Mouse (Mus musculus) lung, embryonic 16.5 days (tissue): ENCODE measurements around the gene Pick1. TPM values are rescaled to one million over a fixed set of nuclear protein-coding genes. Genes with fewer than 3 reads are reported as not detected.

Experiments
- ATAC-seq: fragments of 200-750 bp; cut with Nextera tagmentation; 2 replicates; pipeline ENCODE4 v1.8.0; 2017; ENCODE audit warnings: low read depth, mild to moderate bottlenecking, moderate library complexity
- H3K27ac ChIP-seq: fragments of 300-500 bp; sonication (generic); 2 replicates; pipeline ENCODE4 v1.5.1; 2014; ENCODE audit warnings: mild to moderate bottlenecking, control low read depth, low read length
- H3K27me3 ChIP-seq: fragments of 300-500 bp; sonication (generic); 2 replicates; pipeline ENCODE4 v1.6.1; 2014; ENCODE audit warnings: low read depth, low read length, mixed read lengths; ENCODE audit not compliant: control insufficient read depth, insufficient read depth
- H3K36me3 ChIP-seq: fragments of 300-500 bp; sonication (generic); 2 replicates; pipeline ENCODE4 v1.6.1; 2014; ENCODE audit warnings: low read length; ENCODE audit not compliant: control insufficient read depth, insufficient read depth
- H3K4me1 ChIP-seq: fragments of 300-500 bp; sonication (generic); replicated peaks from 2 replicates; pipeline ENCODE4 v1.6.1; 2014; ENCODE audit warnings: low read length, mixed read lengths; ENCODE audit not compliant: control insufficient read depth, insufficient read depth
- H3K4me2 ChIP-seq: fragments of 300-500 bp; sonication (generic); 2 replicates; pipeline ENCODE4 v1.6.1; 2014; ENCODE audit warnings: low read depth, low read length, control low read depth
- H3K4me3 ChIP-seq: fragments of 300-500 bp; sonication (generic); 2 replicates; pipeline ENCODE4 v1.5.1; 2014; ENCODE audit warnings: mild to moderate bottlenecking, low read length, control low read depth
- H3K9ac ChIP-seq: fragments of 300-500 bp; sonication (generic); 2 replicates; pipeline ENCODE4 v1.6.1; 2014; ENCODE audit warnings: low read length, control low read depth
- H3K9me3 ChIP-seq: fragments of 300-500 bp; sonication (generic); 2 replicates; pipeline ENCODE4 v1.6.1; 2016; ENCODE audit warnings: low read length; ENCODE audit not compliant: control insufficient read depth
- WGBS: fragments of 180-500 bp; shearing (Covaris S2); extraction: QIAGEN DNeasy Blood & Tissue Kit; methylation state at CpG from one replicate; pipeline ENCODE4 v1.1.7; 2014; 5-methylcytosine and 5-hydroxymethylcytosine counted together
- polyA plus RNA-seq: library from polyadenylated mRNA; unstranded; fragments of >200 nt; fragmentation: Nextera tagmentation; extraction: Ambion mirVana; gene quantifications from 2 replicates; pipeline ENCODE4 v1.2.1, GENCODE M21; 2015

Pick1 gene
- polyA plus RNA-seq, 1 experiment from 2014 or later: 41.2 TPM

DNA sequence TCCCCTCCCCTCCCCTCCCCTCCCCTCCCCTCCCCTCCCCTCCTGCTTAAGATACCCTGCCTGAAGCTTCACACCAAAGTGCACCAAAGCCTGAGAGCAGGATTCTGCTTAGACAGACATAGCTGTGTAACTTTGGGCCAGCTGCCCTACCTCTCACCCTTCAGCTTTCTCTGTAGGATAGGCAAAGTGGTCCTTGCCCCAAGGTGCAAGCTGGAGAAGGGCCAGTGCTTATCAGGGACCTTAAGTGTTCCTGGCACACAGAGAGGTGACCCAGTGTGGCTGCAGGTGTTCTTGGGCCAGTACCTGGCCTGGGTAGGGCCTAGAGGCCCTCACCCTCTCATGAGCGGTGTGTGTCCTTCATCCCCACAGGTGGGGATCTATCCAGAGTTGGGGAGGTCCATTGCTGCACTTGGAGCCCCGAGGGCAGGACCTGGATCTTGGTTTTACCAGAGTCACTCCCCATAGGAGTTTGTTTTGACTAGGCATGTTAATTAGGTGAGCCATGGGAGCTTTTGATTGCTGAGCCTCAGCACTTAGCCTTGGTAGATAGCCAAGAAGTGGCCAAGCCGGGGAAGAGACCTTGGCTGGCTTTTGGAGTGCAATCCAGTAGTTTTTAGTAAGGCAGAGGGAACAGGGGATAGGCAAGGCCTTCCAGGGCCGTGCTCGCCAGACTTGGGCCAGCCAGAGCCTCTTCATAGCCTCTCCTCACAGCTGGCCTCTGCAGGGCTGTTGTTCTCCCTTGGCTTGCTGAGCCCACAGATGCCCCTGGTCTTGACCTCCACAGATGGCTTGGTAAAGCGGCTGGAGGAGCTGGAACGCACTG is 15.3 kb downstream of the Pick1 start:
- no peak overlapping the region for H3K9ac ChIP-seq
- H3K27ac ChIP-seq: no peak overlapping the region
- H3K36me3 ChIP-seq: peaks cover 23% of the 10 kb centered on the region
- ATAC-seq: no peak
- H3K4me2 ChIP-seq: no peak overlapping the region
- no peaks in the 10 kb centered on the region for H3K9me3 ChIP-seq
- H3K4me1 ChIP-seq: peaks cover 9% of the 10 kb centered on the region; the same call in 1 of the 2 replicates
- H3K4me3 ChIP-seq: no peak overlapping the region
- 65% methylated on average over 7 of the region's 7 CpGs for WGBS
- H3K27me3 ChIP-seq: no peaks in the 10 kb centered on the region

DNA sequence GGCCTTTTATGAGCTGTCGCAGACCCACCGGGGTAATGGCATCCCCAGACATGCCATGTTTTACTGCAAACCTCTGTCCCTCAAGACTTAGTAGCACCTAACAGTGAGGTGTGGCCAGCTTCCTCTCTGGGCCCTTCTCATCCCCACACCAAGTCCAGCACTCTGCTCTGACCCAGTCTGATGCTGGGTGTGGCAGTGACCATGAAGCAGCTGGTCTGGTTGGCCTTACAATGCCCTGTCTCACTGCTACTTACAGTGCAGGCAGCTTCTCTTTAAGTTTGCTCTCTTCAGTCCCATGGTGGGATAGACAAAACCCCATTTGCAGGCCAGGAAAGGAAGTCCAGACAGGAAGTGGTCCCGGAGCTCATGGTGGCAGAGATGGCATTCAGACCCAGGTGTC is 16.3 kb downstream of the Pick1 start:
- WGBS: 71% methylated on average over 3 of the region's 3 CpGs
- no peak overlapping the region for H3K9ac ChIP-seq
- no peak for ATAC-seq
- no peak overlapping the region for H3K4me3 ChIP-seq
- H3K4me1 ChIP-seq: peaks cover 9% of the 10 kb centered on the region; the same call in 1 of the 2 replicates
- no peak overlapping the region for H3K27ac ChIP-seq
- H3K27me3 ChIP-seq: no peaks in the 10 kb centered on the region
- H3K36me3 ChIP-seq: peaks cover 19% of the 10 kb centered on the region
- H3K9me3 ChIP-seq: no peaks in the 10 kb centered on the region
- H3K4me2 ChIP-seq: no peak overlapping the region

DNA sequence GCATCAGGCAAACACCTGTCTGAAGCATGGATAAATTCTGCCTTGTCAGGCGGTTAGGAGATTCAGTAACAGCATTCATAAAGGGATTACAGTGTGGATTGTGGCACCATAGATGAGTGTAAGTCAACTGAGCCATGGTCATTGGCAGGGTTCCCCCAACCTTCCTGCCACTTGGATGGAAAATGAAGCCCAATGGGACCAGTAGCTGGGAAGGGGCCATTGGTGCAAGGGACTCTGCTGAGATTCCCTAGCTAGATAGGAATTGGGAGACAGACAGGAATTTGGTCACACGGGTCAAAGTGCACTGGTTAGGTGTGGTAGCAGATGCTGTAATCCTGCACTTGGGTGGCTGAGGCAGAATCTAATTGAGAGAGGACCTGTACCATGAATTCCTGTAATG is 21.3 kb downstream of the Pick1 start:
- Histone ChIP-seq H3K9ac (no peak overlapping the region), H3K27me3 (peaks cover 25% of the 10 kb centered on the region), H3K4me1 (peaks cover 12% of the 10 kb centered on the region), H3K9me3 (no peaks in the 10 kb centered on the region), H3K36me3 (peaks cover 5% of the 10 kb centered on the region), H3K4me2 (no peak overlapping the region), H3K27ac (no peak overlapping the region), H3K4me3 (no peak overlapping the region)
- ATAC-seq: no peak
- 78% methylated on average over 2 of the region's 2 CpGs for WGBS

DNA sequence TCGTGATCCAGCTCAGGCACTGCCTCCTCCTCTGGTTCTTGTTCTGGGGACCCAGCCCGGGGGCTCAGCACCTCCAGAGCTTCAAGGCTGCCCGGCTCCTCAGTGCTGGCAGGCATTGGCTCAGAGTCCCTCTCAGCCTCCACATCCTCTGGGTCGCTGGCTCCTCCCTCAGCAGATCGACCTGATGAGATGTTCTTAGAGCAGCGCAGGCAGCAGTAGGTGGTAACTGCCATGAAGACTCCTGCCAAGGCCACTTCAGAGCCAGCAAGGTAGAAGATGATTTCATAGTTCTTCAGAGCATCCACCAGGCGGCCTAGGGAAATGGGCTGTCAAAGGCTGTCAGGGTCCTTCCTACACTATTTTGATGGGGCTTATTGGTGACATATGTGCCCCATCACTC is 22.2 kb downstream of the Pick1 start:
- no peak for ATAC-seq
- no peak overlapping the region for H3K4me2 ChIP-seq

DNA sequence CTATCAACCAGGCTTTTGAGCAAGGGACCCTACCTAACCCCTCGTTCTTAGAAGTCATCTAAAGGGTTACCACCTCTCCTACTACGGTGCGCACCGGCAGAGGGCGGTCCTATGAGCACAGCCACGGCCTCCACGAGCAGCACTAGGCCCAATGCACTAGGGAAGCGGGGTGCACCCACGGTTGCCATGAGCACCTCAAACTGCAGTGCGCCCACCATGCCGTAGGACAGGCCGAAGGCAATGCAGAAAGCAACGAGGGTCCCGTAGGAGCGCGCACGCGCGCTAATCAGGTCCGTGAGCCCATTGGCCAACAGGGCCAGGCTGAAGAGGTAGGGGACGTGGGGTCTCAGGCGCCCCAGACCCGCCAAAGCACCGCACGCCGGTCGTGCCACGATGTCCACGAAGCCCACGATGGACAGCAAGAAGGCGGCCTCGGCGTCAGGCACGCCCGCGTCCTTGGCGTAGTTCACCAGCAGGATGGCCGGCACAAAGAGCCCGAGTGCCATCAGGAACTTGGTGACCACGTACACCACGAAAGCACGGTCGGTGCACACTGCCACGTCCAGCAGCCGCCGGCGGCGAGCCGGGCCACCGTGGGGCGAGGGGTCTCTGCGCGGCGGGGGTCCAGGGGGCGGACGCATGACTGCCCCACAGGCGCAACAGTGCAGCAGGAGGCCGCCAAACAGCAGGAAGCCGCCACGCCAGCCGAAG is 23.0 kb downstream of the Pick1 start:
- Histone ChIP-seq H3K27me3 (peaks cover 25% of the 10 kb centered on the region), H3K9ac (peak overlapping the region; percentile 69), H3K4me2 (peak overlapping the region; percentile 81), H3K4me3 (peak overlapping the region; percentile 48), H3K36me3 (no peaks in the 10 kb centered on the region), H3K9me3 (no peaks in the 10 kb centered on the region), H3K4me1 (peaks cover 12% of the 10 kb centered on the region), H3K27ac (no peak overlapping the region)
- ATAC-seq: peak; percentile 61
- WGBS: 1% methylated on average over 60 of the region's 61 CpGs

More for the DNA sequence above, 22.2 kb downstream of the Pick1 start:
- Histone ChIP-seq H3K27me3 (peaks cover 25% of the 10 kb centered on the region), H3K9me3 (no peaks in the 10 kb centered on the region), H3K4me3 (no peak overlapping the region), H3K4me1 (peaks cover 12% of the 10 kb centered on the region), H3K27ac (no peak overlapping the region), H3K9ac (no peak overlapping the region), H3K36me3 (peaks cover 3% of the 10 kb centered on the region)
- 49% methylated on average over 7 of the region's 7 CpGs for WGBS

DNA sequence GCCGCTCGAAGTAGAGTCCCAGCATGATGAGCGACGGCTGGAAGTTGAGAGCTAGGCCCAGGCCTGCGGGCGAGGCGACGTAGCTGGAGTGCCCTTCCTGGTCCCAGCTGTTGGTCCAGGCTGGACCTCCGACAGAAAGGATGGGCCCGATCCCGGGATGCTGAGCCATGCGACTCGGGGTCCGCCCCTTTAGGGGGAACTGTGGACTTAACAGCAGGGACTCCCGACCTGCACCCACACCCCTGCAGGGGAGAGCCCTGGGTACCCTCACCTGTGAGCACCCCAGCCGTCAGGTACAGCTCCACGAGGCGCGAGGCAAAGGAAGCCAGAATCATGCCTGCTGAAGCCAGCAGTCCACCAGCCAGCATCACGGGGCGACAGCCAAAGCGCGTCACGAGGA is 23.6 kb downstream of the Pick1 start:
- peak overlapping the region; percentile 48 for H3K4me3 ChIP-seq
- no peaks in the 10 kb centered on the region for H3K9me3 ChIP-seq
- WGBS: 34% methylated on average over 24 of the region's 24 CpGs
- H3K36me3 ChIP-seq: no peaks in the 10 kb centered on the region
- H3K27me3 ChIP-seq: peaks cover 25% of the 10 kb centered on the region
- peak overlapping the region; percentile 69 for H3K9ac ChIP-seq
- no peak overlapping the region for H3K27ac ChIP-seq
- 0 out of 2 replicates have a peak, but pooled peaks have one; percentile 13 for ATAC-seq
- H3K4me1 ChIP-seq: peaks cover 12% of the 10 kb centered on the region
- H3K4me2 ChIP-seq: peak overlapping the region; percentile 81

DNA sequence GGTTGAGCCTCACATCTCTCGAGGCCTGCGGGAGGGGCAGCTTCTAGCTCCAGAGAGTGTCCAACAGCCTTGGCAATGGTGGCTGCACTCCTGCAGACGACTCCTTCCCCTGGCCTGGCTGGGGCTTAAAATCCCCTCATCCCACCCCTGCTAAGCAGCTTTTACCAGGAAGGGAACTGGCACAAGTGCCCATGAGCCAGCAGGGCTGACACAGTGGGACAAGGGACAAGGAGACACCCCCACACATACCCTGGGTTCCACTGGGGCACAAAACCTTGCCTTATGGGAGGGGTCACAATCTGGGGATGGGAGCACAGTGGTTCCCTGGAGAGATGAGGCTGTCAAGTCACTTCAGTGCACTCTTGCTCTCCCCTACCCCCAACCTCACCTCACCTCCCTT is 25.7 kb downstream of the Pick1 start, which contains the start of gene Slc16a8:
Slc16a8 (minus strand) TSS at position 101 of the 400 bp plus-strand sequence.
- no peak within 1 kb of the TSS for H3K4me2 ChIP-seq
- H3K4me1 ChIP-seq: peaks cover 12% of the 10 kb centered on the region
- H3K4me3 ChIP-seq: no peak within 1 kb of the TSS
- H3K9ac ChIP-seq: no peak within 1 kb of the TSS
- no peaks in the 10 kb centered on the region for H3K9me3 ChIP-seq
- no peak within 1 kb of the TSS for H3K27ac ChIP-seq
- ATAC-seq: no peak
- H3K36me3 ChIP-seq: no peaks in the 10 kb centered on the region
- H3K27me3 ChIP-seq: peaks cover 29% of the 10 kb centered on the region
- 22% methylated on average over 3 of the region's 3 CpGs for WGBS

DNA sequence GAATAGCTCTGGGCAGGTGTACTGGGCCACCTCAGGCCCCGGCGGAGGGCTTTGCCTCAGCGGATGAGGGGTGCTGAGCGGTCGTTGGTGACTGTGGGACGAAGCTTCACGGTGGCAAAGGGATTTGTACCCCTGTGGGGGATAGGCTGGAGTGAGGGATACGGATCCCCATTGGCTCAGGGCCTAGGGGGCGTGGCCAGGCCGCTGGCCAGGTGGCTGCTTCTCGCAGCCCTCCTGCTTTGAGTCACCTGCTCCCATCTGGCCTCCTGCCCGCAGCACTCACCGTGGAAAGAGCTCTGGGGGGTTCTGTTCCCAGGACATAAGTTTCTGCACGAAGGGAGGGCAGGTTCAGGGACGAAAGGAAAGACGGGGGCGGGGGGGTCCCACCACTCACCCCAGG is 29.5 kb downstream of the Pick1 start:
- H3K9me3 ChIP-seq: no peaks in the 10 kb centered on the region
- no peak for ATAC-seq

DNA sequence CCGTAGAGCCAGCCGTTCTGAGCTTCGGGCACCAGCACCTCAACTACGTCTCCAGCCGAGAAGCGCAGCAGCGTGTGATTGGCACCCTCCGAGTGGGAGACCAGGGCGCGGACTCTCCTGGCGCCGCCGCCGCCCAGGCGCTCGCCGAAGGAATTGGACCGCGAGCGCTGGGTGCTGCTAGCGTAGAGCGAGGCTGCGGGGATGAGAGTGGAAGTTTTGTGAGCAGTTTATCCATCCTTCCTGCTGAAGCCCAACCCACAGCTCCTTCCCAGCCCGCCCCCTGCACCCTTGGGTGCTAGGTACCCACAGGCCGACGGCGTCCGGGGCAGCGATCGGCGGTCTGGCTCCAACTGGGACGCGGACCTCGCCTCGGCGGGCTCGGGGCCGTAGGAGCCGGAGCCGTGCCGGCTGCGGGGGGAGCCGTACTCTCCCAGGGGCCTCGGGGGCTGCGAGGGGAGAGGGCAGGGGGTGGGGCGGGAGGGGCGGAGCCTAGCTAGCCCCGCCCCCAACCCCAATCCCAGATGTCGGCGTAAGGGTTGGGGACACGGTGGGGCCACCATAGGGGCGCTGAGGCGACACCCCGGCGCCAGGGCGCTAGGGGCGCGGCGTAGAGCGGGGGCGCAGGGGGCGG is 32.2 kb downstream of the Pick1 start:
- Histone ChIP-seq H3K4me3 (peak overlapping the region; percentile 64), H3K36me3 (no peaks in the 10 kb centered on the region), H3K4me1 (peaks cover 17% of the 10 kb centered on the region), H3K9ac (peak overlapping the region; percentile 69), H3K4me2 (peak overlapping the region; percentile 99), H3K27me3 (peaks cover 38% of the 10 kb centered on the region), H3K9me3 (no peaks in the 10 kb centered on the region), H3K27ac (no peak overlapping the region)
- WGBS: under 1% methylated on average over 52 of the region's 62 CpGs
- peak; percentile 73 for ATAC-seq

More for the DNA sequence above, 29.5 kb downstream of the Pick1 start:
- H3K4me3 ChIP-seq: no peak overlapping the region
- 25% methylated on average over 17 of the region's 17 CpGs for WGBS
- no peak overlapping the region for H3K4me2 ChIP-seq
- H3K36me3 ChIP-seq: no peaks in the 10 kb centered on the region
- H3K27me3 ChIP-seq: peaks cover 42% of the 10 kb centered on the region
- no peak overlapping the region for H3K27ac ChIP-seq
- no peak overlapping the region for H3K9ac ChIP-seq
- peaks cover 17% of the 10 kb centered on the region for H3K4me1 ChIP-seq
